Mouse (Mus musculus) urinary bladder, postnatal 14 days (tissue): ENCODE measurements at regions not wholly inside any gene's neighbourhood (a gene's known extent, or its start where the extent isn't known, plus 50 kb on each side); places are given as distances from the start of the nearest gene placed in this dataset.
A peak's percentile ranks its signal among the peaks of the same experiment; 100 is the strongest.

Source experiments
- DNase-seq: peaks from one replicate; pipeline ENCODE4 v3.0.0; 2021; ENCODE audit warnings: low spot score

GRCm38 (mm10) chr4:9218380-9218779, 979.5 kb upstream of the Car8 start:
- DNase-seq: no peak

- DNase-seq: no peak
Observed at GRCm38 (mm10) chr4:9208606-9209005, 969.8 kb upstream of the Car8 start.

- no peak for DNase-seq
Observed at GRCm38 (mm10) chr4:9200012-9200411, 961.2 kb upstream of the Car8 start.

GRCm38 (mm10) chr4:9196435-9196834, 957.6 kb upstream of the Car8 start:
- DNase-seq: no peak

- no peak for DNase-seq
Observed at GRCm38 (mm10) chr4:9193121-9193520, 954.3 kb upstream of the Car8 start.

- no peak for DNase-seq
Observed at GRCm38 (mm10) chr4:9185156-9185875, 946.5 kb upstream of the Car8 start.

- no peak for DNase-seq
Observed at GRCm38 (mm10) chr4:9184451-9185121, 945.7 kb upstream of the Car8 start.

GRCm38 (mm10) chr4:9174365-9174764, 935.5 kb upstream of the Car8 start:
- DNase-seq: no peak

- no peak for DNase-seq
Observed at GRCm38 (mm10) chr4:9162374-9162773, 923.5 kb upstream of the Car8 start.

GRCm38 (mm10) chr4:9161814-9162133, 922.9 kb upstream of the Car8 start:
- no peak for DNase-seq

- DNase-seq: no peak
Observed at GRCm38 (mm10) chr4:9161068-9161813, 922.4 kb upstream of the Car8 start.

GRCm38 (mm10) chr4:9147732-9148131, 908.9 kb upstream of the Car8 start:
- DNase-seq: no peak

GRCm38 (mm10) chr4:9144226-9145215, 905.7 kb upstream of the Car8 start:
- no peak for DNase-seq

GRCm38 (mm10) chr4:9143087-9143486, 904.2 kb upstream of the Car8 start:
- DNase-seq: no peak

GRCm38 (mm10) chr4:9141946-9142683, 903.3 kb upstream of the Car8 start:
- no peak for DNase-seq

GRCm38 (mm10) chr4:9140691-9141090, 901.9 kb upstream of the Car8 start:
- DNase-seq: no peak

GRCm38 (mm10) chr4:9136657-9137056, 897.8 kb upstream of the Car8 start:
- no peak for DNase-seq

- peak; percentile 20 for DNase-seq
Observed at GRCm38 (mm10) chr4:9136188-9136569, 897.3 kb upstream of the Car8 start.

GRCm38 (mm10) chr4:9135481-9136187, 896.8 kb upstream of the Car8 start:
- DNase-seq: peak; percentile 96

- no peak for DNase-seq
Observed at GRCm38 (mm10) chr4:9133695-9134094, 894.9 kb upstream of the Car8 start.
